In the genomic region with DNA sequence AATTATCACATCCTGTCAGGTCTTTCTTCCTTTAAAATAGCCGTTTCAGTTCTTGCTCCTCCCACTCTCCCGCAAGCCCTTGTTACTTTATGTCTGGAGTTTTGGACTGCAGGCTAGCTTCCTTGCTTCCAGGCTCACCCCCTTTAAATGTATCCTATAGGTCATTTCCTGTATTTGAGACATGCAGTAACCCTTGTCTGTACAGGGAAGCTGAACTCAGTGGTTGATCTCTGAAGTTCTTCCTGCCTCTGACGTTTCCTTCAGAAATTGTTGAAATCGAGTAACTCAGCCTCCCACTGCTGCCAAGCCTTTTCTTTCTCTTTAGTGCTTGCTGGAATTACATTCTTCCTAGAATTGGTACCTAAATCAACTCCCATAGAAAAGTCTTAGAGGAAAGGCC, we compare ENCODE assay signal across 17 mouse cellular contexts. TPM values are rescaled to one million over a fixed set of nuclear protein-coding genes. Genes with fewer than 3 reads are reported as not detected.
DNase-seq lines count a peak whose midpoint lies in the region; ATAC-seq and TF ChIP-seq lines count a peak whose summit lies in the region.
"Had no signal": no experiment of that assay in that cellular context is flagged by ENCODE, and none has a peak within 500 bp of the region (broad histone marks: within the 10 kb centered on the region; RNA-seq: fewer than 3 reads in every experiment).

No protein-coding gene starts in this region.

- TF ChIP-seq POLR2A in kidney, adult 2 months (IDR thresholded peaks at IDR 0.05; ENCODE audit: low read depth, low read length) = no peak

- H3K27ac ChIP-seq in forebrain, embryonic 14.5 days (ENCODE audit: low read depth, low read length) = no peak overlapping the region
- no peak overlapping the region for H3K27ac ChIP-seq in forebrain, postnatal 0 days (ENCODE audit: low read depth, low read length)
- peak overlapping the region; percentile 56 for H3K27ac ChIP-seq in kidney, adult 2 months (ENCODE audit: insufficient read depth, low read depth, low read length)
- 0 out of 2 replicates have a peak overlapping the region, but pooled peaks have one; percentile 15 for H3K27ac ChIP-seq in lung, postnatal 0 days (ENCODE audit: low read length)
- H3K27ac ChIP-seq: embryonic facial prominence, embryonic 12.5 days; forebrain, embryonic 12.5 days; hindbrain, embryonic 15.5 days had no signal

- TF ChIP-seq CTCF in forebrain, postnatal 0 days (IDR thresholded peaks at IDR 0.05; ENCODE audit: low read depth) = no peak
- no peak for TF ChIP-seq CTCF in kidney, adult 2 months (conservative IDR thresholded peaks at IDR 0.05; ENCODE audit: insufficient read depth, insufficient read length, low read depth, low read length)
- TF ChIP-seq CTCF in lung, postnatal 0 days (IDR thresholded peaks at IDR 0.05) = no peak

- H3K9ac ChIP-seq in forebrain, embryonic 14.5 days (ENCODE audit: low read length) = no peak overlapping the region
- H3K9ac ChIP-seq in forebrain, postnatal 0 days = no peak overlapping the region
- H3K9ac ChIP-seq in lung, postnatal 0 days (replicated peaks; ENCODE audit: low read depth) = no peak overlapping the region
- H3K9ac ChIP-seq: embryonic facial prominence, embryonic 12.5 days; forebrain, embryonic 12.5 days; hindbrain, embryonic 15.5 days had no signal

- TF ChIP-seq EP300 in lung, postnatal 0 days (IDR thresholded peaks at IDR 0.05) = no peak

- H3K4me1 ChIP-seq in forebrain, embryonic 14.5 days (ENCODE audit: control insufficient read depth, insufficient read depth, low read length) = no peaks in the 10 kb centered on the region
- H3K4me1 ChIP-seq in forebrain, postnatal 0 days (ENCODE audit: insufficient read depth) = no peaks in the 10 kb centered on the region
- H3K4me1 ChIP-seq in kidney, adult 2 months (ENCODE audit: control insufficient read depth, insufficient read depth, low read length) = peaks cover 7% of the 10 kb centered on the region; the same call in 1 of the 2 replicates
- no peaks in the 10 kb centered on the region for H3K4me1 ChIP-seq in lung, postnatal 0 days (ENCODE audit: insufficient read depth, low read depth, low read length)
- H3K4me1 ChIP-seq: embryonic facial prominence, embryonic 12.5 days; forebrain, embryonic 12.5 days; hindbrain, embryonic 15.5 days had no signal

- no peaks in the 10 kb centered on the region for H3K36me3 ChIP-seq in forebrain, embryonic 14.5 days (ENCODE audit: control insufficient read depth, insufficient read depth, low read length)
- no peaks in the 10 kb centered on the region for H3K36me3 ChIP-seq in forebrain, postnatal 0 days (ENCODE audit: insufficient read depth)
- no peaks in the 10 kb centered on the region for H3K36me3 ChIP-seq in kidney, adult 2 months (ENCODE audit: control insufficient read depth, insufficient read depth, low read length)
- H3K36me3 ChIP-seq in lung, postnatal 0 days (ENCODE audit: insufficient read depth, low read length) = no peaks in the 10 kb centered on the region
- H3K36me3 ChIP-seq: embryonic facial prominence, embryonic 12.5 days; forebrain, embryonic 12.5 days; hindbrain, embryonic 15.5 days had no signal

- DNase-seq in forebrain, embryonic 14.5 days (ENCODE audit: low spot score) = peak; percentile 3
- no peak for DNase-seq in forebrain, postnatal 0 days
- no peak for DNase-seq in kidney, adult 2 months
- DNase-seq in kidney, postnatal 14 days = no peak
- DNase-seq in lung, postnatal 0 days (ENCODE audit: low spot score) = peak; percentile 13
- DNase-seq in lung, postnatal 25 days (ENCODE audit: low spot score) = no peak
- no peak for DNase-seq in spleen, postnatal 4 days (ENCODE audit: low spot score in 2 of 2)
- DNase-seq: adrenal gland, postnatal 10 days; cerebellum, adult 11 months; cerebellum, adult 8-10 months; cerebellum, postnatal 14 days; heart, postnatal 36 days had no signal

- 42% methylated on average over 4 of the region's 4 CpGs for WGBS in forebrain, embryonic 14.5 days
- 36% methylated on average over 4 of the region's 4 CpGs for WGBS in forebrain, postnatal 0 days
- WGBS in kidney, adult 2 months = 2% methylated on average over 4 of the region's 4 CpGs
- 34% methylated on average over 4 of the region's 4 CpGs for WGBS in lung, postnatal 0 days

- no peak for ATAC-seq in forebrain, embryonic 14.5 days
- ATAC-seq in forebrain, postnatal 0 days = no peak
- ATAC-seq in lung, postnatal 0 days = no peak
- ATAC-seq in megakaryocyte progenitor cell, adult 5-6 weeks (replicated peaks; ENCODE audit: poor library complexity) = peak; percentile 65

- H3K9me3 ChIP-seq in forebrain, embryonic 14.5 days (replicated peaks; ENCODE audit: control insufficient read depth, low read length) = no peaks in the 10 kb centered on the region
- H3K9me3 ChIP-seq in forebrain, postnatal 0 days (ENCODE audit: low read length) = no peaks in the 10 kb centered on the region
- no peaks in the 10 kb centered on the region for H3K9me3 ChIP-seq in lung, postnatal 0 days (ENCODE audit: low read length)
- H3K9me3 ChIP-seq: embryonic facial prominence, embryonic 12.5 days; forebrain, embryonic 12.5 days; hindbrain, embryonic 15.5 days had no signal

- H3K4me2 ChIP-seq in forebrain, embryonic 14.5 days (ENCODE audit: low read length) = no peak overlapping the region
- no peak overlapping the region for H3K4me2 ChIP-seq in forebrain, postnatal 0 days (ENCODE audit: low read depth)
- no peak overlapping the region for H3K4me2 ChIP-seq in lung, postnatal 0 days (replicated peaks; ENCODE audit: low read depth, low read length)
- H3K4me2 ChIP-seq: embryonic facial prominence, embryonic 12.5 days; forebrain, embryonic 12.5 days; hindbrain, embryonic 15.5 days had no signal

- H3K27me3 ChIP-seq in forebrain, embryonic 14.5 days (replicated peaks; ENCODE audit: control insufficient read depth, insufficient read depth, low read length) = no peaks in the 10 kb centered on the region
- H3K27me3 ChIP-seq in forebrain, postnatal 0 days (ENCODE audit: insufficient read depth, low read length) = no peaks in the 10 kb centered on the region
- H3K27me3 ChIP-seq in kidney, adult 2 months (replicated peaks; ENCODE audit: control insufficient read depth, insufficient read depth, low read length) = no peaks in the 10 kb centered on the region
- no peaks in the 10 kb centered on the region for H3K27me3 ChIP-seq in lung, postnatal 0 days (replicated peaks; ENCODE audit: insufficient read depth, low read length)
- H3K27me3 ChIP-seq: embryonic facial prominence, embryonic 12.5 days; forebrain, embryonic 12.5 days; hindbrain, embryonic 15.5 days had no signal

- no peak overlapping the region for H3K4me3 ChIP-seq in forebrain, embryonic 14.5 days (ENCODE audit: low read depth, low read length)
- no peak overlapping the region for H3K4me3 ChIP-seq in forebrain, postnatal 0 days (ENCODE audit: low read depth, low read length)
- H3K4me3 ChIP-seq in kidney, adult 2 months (ENCODE audit: insufficient read depth, low read depth, low read length) = no peak overlapping the region
- no peak overlapping the region for H3K4me3 ChIP-seq in lung, postnatal 0 days (ENCODE audit: low read depth, low read length)
- H3K4me3 ChIP-seq: embryonic facial prominence, embryonic 12.5 days; forebrain, embryonic 12.5 days; hindbrain, embryonic 15.5 days had no signal

RNA-seq across cellular contexts. Expression of gene Shroom4, which starts 18.5 kb away (rescaled TPM):
- 1.7 and 1.8 TPM in 2 replicates for polyA plus RNA-seq in forebrain, embryonic 14.5 days (2014; fragmentation: Nextera tagmentation; extraction: Ambion mirVana)
- 3.6 and 4.0 TPM in 2 replicates for total RNA-seq in forebrain, postnatal 0 days (2014; rRNA removed)
- 0.39 and 0.56 TPM in 2 replicates for polyA plus RNA-seq in forebrain, postnatal 0 days (2015; fragmentation: Nextera tagmentation; extraction: Ambion mirVana)
- polyA plus RNA-seq in kidney, adult 2 months (2012; rRNA removed) = 15.7 and 19.6 TPM in 2 replicates
- polyA plus RNA-seq in lung, postnatal 0 days (2015; fragmentation: Nextera tagmentation; extraction: Ambion mirVana) = 4.4 and 4.7 TPM in 2 replicates
- total RNA-seq in megakaryocyte progenitor cell, adult 5-6 weeks (2015) = 0.07 and 0.15 TPM in 2 replicates
- total RNA-seq in megakaryocyte progenitor cell, adult 5-6 weeks (2017) = 0.12 and 0.24 TPM in 2 replicates
- total RNA-seq: MEL had no signal

Comparison
In these comparisons a context has a peak if more than half of its experiments do, and no peak if none do; other contexts are left out.
1. DNase-seq: peak in forebrain, embryonic 14.5 days (single experiment) and lung, postnatal 0 days (single experiment); none in forebrain, postnatal 0 days (single experiment), kidney, adult 2 months (single experiment), kidney, postnatal 14 days (single experiment), lung, postnatal 25 days (single experiment) and spleen, postnatal 4 days (0 of 2).
2. H3K27ac ChIP-seq: peak in kidney, adult 2 months (single experiment) and lung, postnatal 0 days (single experiment); none in forebrain, embryonic 14.5 days (single experiment) and forebrain, postnatal 0 days (single experiment).